Mouse (Mus musculus) neural tube, embryonic 11.5 days (tissue): Measurements from ENCODE around the gene Cct3. TPM values are rescaled to one million over a fixed set of nuclear protein-coding genes. Genes with fewer than 3 reads are reported as not detected.

ENCODE experiments used
- polyA plus RNA-seq: library from polyadenylated mRNA; unstranded; fragments of >200 nt; fragmentation: Nextera tagmentation; extraction: Ambion mirVana; gene quantifications from 2 replicates; pipeline ENCODE4 v1.2.1, GENCODE M21; 2014

Cct3 gene
- polyA plus RNA-seq, 1 experiment from 2014 or later = 768 TPM

Other genes starting within 250 kb of the Cct3 start
- 127 and 131 TPM in 2 replicates for gene Naxe, start 238.6 kb upstream of the Cct3 start, polyA plus RNA-seq
- gene Ttc24, start 218.8 kb upstream of the Cct3 start, polyA plus RNA-seq = not detected in 2 replicates
- gene Iqgap3, start 215.1 kb upstream of the Cct3 start, polyA plus RNA-seq = 15.9 and 17.8 TPM in 2 replicates
- gene Mef2d, start 154.7 kb upstream of the Cct3 start, polyA plus RNA-seq = 16.6 and 18.1 TPM in 2 replicates
- gene Rhbg, start 42.4 kb upstream of the Cct3 start, polyA plus RNA-seq = 0.27 and 1.2 TPM in 2 replicates
- gene Gm38392, start 9.9 kb upstream of the Cct3 start, polyA plus RNA-seq = not detected in 2 replicates
- 9.1 and 10.7 TPM in 2 replicates for gene Tsacc, start 117 bp upstream of the Cct3 start, polyA plus RNA-seq
- gene Glmp, start 27.9 kb downstream of the Cct3 start, polyA plus RNA-seq = 70.5 and 84.5 TPM in 2 replicates
- gene Tmem79, start 39.0 kb downstream of the Cct3 start, polyA plus RNA-seq = 1.7 and 2.1 TPM in 2 replicates
- 48.8 and 57.2 TPM in 2 replicates for gene Smg5, start 39.1 kb downstream of the Cct3 start, polyA plus RNA-seq
- gene Paqr6, start 67.5 kb downstream of the Cct3 start, polyA plus RNA-seq = 1.1 and 1.2 TPM in 2 replicates
- 0.31 TPM in 1 of 2 replicates, not detected in the other for gene Bglap3, start 75.6 kb downstream of the Cct3 start, polyA plus RNA-seq
- gene Bglap2, start 81.6 kb downstream of the Cct3 start, polyA plus RNA-seq = not detected in 2 replicates
- not detected in 2 replicates for gene Bglap, start 87.3 kb downstream of the Cct3 start, polyA plus RNA-seq
- gene Pmf1, start 113.2 kb downstream of the Cct3 start, polyA plus RNA-seq = 118 and 124 TPM in 2 replicates
- 24.8 and 27.0 TPM in 2 replicates for gene Slc25a44, start 128.0 kb downstream of the Cct3 start, polyA plus RNA-seq
- 5.8 and 6.1 TPM in 2 replicates for gene Sema4a, start 164.1 kb downstream of the Cct3 start, polyA plus RNA-seq
- gene Lmna, start 212.8 kb downstream of the Cct3 start, polyA plus RNA-seq = 16.1 and 17.4 TPM in 2 replicates
- 42.0 and 43.6 TPM in 2 replicates for gene Mex3a, start 235.3 kb downstream of the Cct3 start, polyA plus RNA-seq